Mouse (Mus musculus): Measurements from ENCODE around the gene Saa1.

Gene Saa1

GRCm38 (mm10) chr7:46718591-46719270 lies 24.0 kb downstream of the Saa1 start:
- no peak for DNase-seq (ENCODE audit: low spot score)

GRCm38 (mm10) chr7:46716897-46717296 lies 25.9 kb downstream of the Saa1 start:
- DNase-seq (ENCODE audit: low spot score): no peak

- no peak for DNase-seq (ENCODE audit: low spot score)
Observed at GRCm38 (mm10) chr7:46715600-46715999, 27.2 kb downstream of the Saa1 start, which contains the start of gene Saa3. Gene Saa3 (minus strand): TSS chr7:46715700.

GRCm38 (mm10) chr7:46714518-46714917 lies 28.3 kb downstream of the Saa1 start:
- DNase-seq (ENCODE audit: low spot score): peak; percentile 76

- no peak for DNase-seq (ENCODE audit: low spot score)
Observed at GRCm38 (mm10) chr7:46712250-46712649, 30.5 kb downstream of the Saa1 start.

GRCm38 (mm10) chr7:46710390-46710844 lies 32.4 kb downstream of the Saa1 start, which contains the start of gene Saal1:
Gene Saal1 (minus strand): TSS chr7:46710680.
- DNase-seq (ENCODE audit: low spot score): peak; percentile 97

GRCm38 (mm10) chr7:46700521-46701025 lies 42.2 kb downstream of the Saa1 start:
- no peak for DNase-seq (ENCODE audit: low spot score)

- no peak for DNase-seq (ENCODE audit: low spot score)
Observed at GRCm38 (mm10) chr7:46696754-46697153, 46.0 kb downstream of the Saa1 start.
